In genomic region chr17:26752297-26752696, GRCm38 (mm10) we compare ENCODE assay signal across 32 mouse cellular contexts. TPM values are rescaled to one million over a fixed set of nuclear protein-coding genes. Genes with fewer than 3 reads are reported as not detected.
A peak's percentile ranks its signal among the peaks of the same experiment; 100 is the strongest.
DNase-seq lines count a peak whose midpoint lies in the region; ATAC-seq lines count a peak whose summit lies in the region.
"Had no signal": no experiment of that assay in that cellular context is flagged by ENCODE, and none has a peak within 500 bp of the region (broad histone marks: within the 10 kb centered on the region; RNA-seq: fewer than 3 reads in every experiment).

No protein-coding gene starts in this region.

- no peak overlapping the region for H3K4me2 ChIP-seq in forebrain, embryonic 16.5 days (ENCODE audit: low read length)
- H3K4me2 ChIP-seq: embryonic facial prominence, embryonic 13.5 days; forebrain, embryonic 15.5 days; heart, embryonic 12.5 days; hindbrain, embryonic 13.5 days; kidney, embryonic 15.5 days; limb, embryonic 13.5 days; liver, embryonic 12.5 days; midbrain, embryonic 12.5 days had no signal

- H3K4me1 ChIP-seq in forebrain, embryonic 16.5 days (replicated peaks; ENCODE audit: control insufficient read depth, insufficient read depth, low read length), result no peaks in the 10 kb centered on the region
- H3K4me1 ChIP-seq: embryonic facial prominence, embryonic 13.5 days; forebrain, embryonic 10.5 days; forebrain, embryonic 15.5 days; heart, embryonic 12.5 days; hindbrain, embryonic 13.5 days; kidney, embryonic 15.5 days; limb, embryonic 13.5 days; liver, embryonic 12.5 days; midbrain, embryonic 12.5 days had no signal

- H3K27me3 ChIP-seq in forebrain, embryonic 16.5 days (replicated peaks; ENCODE audit: control insufficient read depth, insufficient read depth, low read length), result no peaks in the 10 kb centered on the region
- H3K27me3 ChIP-seq: embryonic facial prominence, embryonic 13.5 days; forebrain, embryonic 15.5 days; heart, embryonic 12.5 days; hindbrain, embryonic 13.5 days; kidney, embryonic 15.5 days; limb, embryonic 13.5 days; liver, embryonic 12.5 days; midbrain, embryonic 12.5 days; Patski had no signal

- WGBS in forebrain, embryonic 16.5 days, result 73% methylated on average over 1 of the region's 1 CpGs

- no peaks in the 10 kb centered on the region for H3K36me3 ChIP-seq in forebrain, embryonic 16.5 days (ENCODE audit: control insufficient read depth, insufficient read depth)
- H3K36me3 ChIP-seq: embryonic facial prominence, embryonic 13.5 days; forebrain, embryonic 10.5 days; forebrain, embryonic 15.5 days; heart, embryonic 12.5 days; hindbrain, embryonic 13.5 days; kidney, embryonic 15.5 days; limb, embryonic 13.5 days; liver, embryonic 12.5 days; midbrain, embryonic 12.5 days had no signal

- H3K27ac ChIP-seq in forebrain, embryonic 16.5 days (ENCODE audit: low read length), result no peak overlapping the region
- H3K27ac ChIP-seq: embryonic facial prominence, embryonic 13.5 days; forebrain, embryonic 10.5 days; forebrain, embryonic 15.5 days; gastrocnemius, adult 2 months; heart, adult 2 months; hindbrain, embryonic 13.5 days; kidney, embryonic 15.5 days; layer of hippocampus, adult 2 months; limb, embryonic 13.5 days; liver, embryonic 12.5 days; midbrain, embryonic 12.5 days had no signal

- H3K9me3 ChIP-seq in forebrain, embryonic 16.5 days (ENCODE audit: control insufficient read depth, low read length), result no peaks in the 10 kb centered on the region
- H3K9me3 ChIP-seq: embryonic facial prominence, embryonic 13.5 days; forebrain, embryonic 10.5 days; forebrain, embryonic 15.5 days; G1E; heart, embryonic 12.5 days; hindbrain, embryonic 13.5 days; kidney, embryonic 15.5 days; limb, embryonic 13.5 days; liver, embryonic 12.5 days; midbrain, embryonic 12.5 days had no signal

- H3K4me3 ChIP-seq in forebrain, embryonic 16.5 days (replicated peaks; ENCODE audit: low read length), result no peak overlapping the region
- H3K4me3 ChIP-seq: embryonic facial prominence, embryonic 13.5 days; forebrain, embryonic 10.5 days; forebrain, embryonic 15.5 days; gastrocnemius, adult 2 months; heart, adult 2 months; heart, embryonic 12.5 days; hindbrain, embryonic 13.5 days; kidney, embryonic 15.5 days; layer of hippocampus, adult 2 months; limb, embryonic 13.5 days; liver, embryonic 12.5 days; midbrain, embryonic 12.5 days; myocyte had no signal

- peak; percentile 10 for DNase-seq in thymus, postnatal 14 days
- DNase-seq in thymus, postnatal 10 days (ENCODE audit: low spot score in 2 of 2), result no peak
- DNase-seq in CD4-positive, CD25-positive, alpha-beta regulatory T cell, adult 2 months (ENCODE audit: low read depth, low spot score), result peak; percentile 34
- peak; percentile 38 for DNase-seq in T-cell, adult 2 months (ENCODE audit: low spot score)
- no peak for DNase-seq in left cerebral cortex, adult 11 months (ENCODE audit: low spot score)
- DNase-seq: adrenal gland, postnatal 25 days; cerebellum, adult 11-12 months; cerebellum, adult 9-11 months; embryo, embryonic 11 days; gastrocnemius, adult 2 months; heart, adult 2 months; heart, postnatal 4 days; kidney, adult 11 months; kidney, postnatal 25 days; liver, postnatal 0 days; lung, postnatal 36 days; right cerebral cortex, postnatal 14 days had no signal

- no peak overlapping the region for H3K9ac ChIP-seq in forebrain, embryonic 16.5 days (replicated peaks; ENCODE audit: low read depth, low read length)
- H3K9ac ChIP-seq: embryonic facial prominence, embryonic 13.5 days; forebrain, embryonic 15.5 days; heart, embryonic 12.5 days; hindbrain, embryonic 13.5 days; kidney, embryonic 15.5 days; limb, embryonic 13.5 days; liver, embryonic 12.5 days; liver, postnatal 0 days; midbrain, embryonic 12.5 days had no signal

- ATAC-seq in forebrain, embryonic 16.5 days, result no peak
- no peak for ATAC-seq in activated CD4-positive, CD25-positive, alpha-beta regulatory T cell, adult 4 months
- ATAC-seq: forebrain, embryonic 15.5 days; liver, embryonic 12.5 days; liver, postnatal 0 days; Patski had no signal

RNA-seq across cellular contexts. Expression of gene Bnip1, which starts 28.6 kb away (rescaled TPM):
- 46.8 and 53.7 TPM in 2 replicates for polyA plus RNA-seq in forebrain, embryonic 16.5 days (2015; fragmentation: Nextera tagmentation; extraction: Ambion mirVana)
- 10 to 100 TPM; 32.6 to 41.1 TPM for polyA plus RNA-seq in activated CD4-positive, CD25-positive, alpha-beta regulatory T cell, adult 4 months (2017; shearing (Covaris generic))

RNA-seq across cellular contexts. Expression of gene Crebrf, which starts 36.8 kb away (rescaled TPM):
- 11.9 and 14.5 TPM in 2 replicates for polyA plus RNA-seq in forebrain, embryonic 16.5 days (2015; fragmentation: Nextera tagmentation; extraction: Ambion mirVana)
- polyA plus RNA-seq in activated CD4-positive, CD25-positive, alpha-beta regulatory T cell, adult 4 months (2017; shearing (Covaris generic)), result 10 to 100 TPM; 31.2 to 37.5 TPM

Comparison
In these comparisons a context has a peak if more than half of its experiments do, and no peak if none do; other contexts are left out.
1. DNase-seq: peak in thymus, postnatal 14 days (single experiment), CD4-positive, CD25-positive, alpha-beta regulatory T cell, adult 2 months (single experiment) and T-cell, adult 2 months (single experiment); none in thymus, postnatal 10 days (0 of 2) and left cerebral cortex, adult 11 months (single experiment).